In genomic region chr4:48046461-48046901, GRCm38 (mm10) we compare ENCODE assay signal across 8 mouse cellular contexts. TPM values are rescaled to one million over a fixed set of nuclear protein-coding genes. Genes with fewer than 3 reads are reported as not detected.
A peak's percentile ranks its signal among the peaks of the same experiment; 100 is the strongest.
DNase-seq lines count a peak whose midpoint lies in the region; ATAC-seq and TF ChIP-seq lines count a peak whose summit lies in the region.

No protein-coding gene starts in this region.

- TF ChIP-seq POLR2A in lung, adult 2 months (IDR thresholded peaks at IDR 0.05; ENCODE audit: borderline replicate concordance, extremely low read depth, low read depth, low read length) = no peak

- peak overlapping the region; percentile 98 for H3K4me2 ChIP-seq in forebrain, embryonic 15.5 days (replicated peaks)
- H3K4me2 ChIP-seq in kidney, embryonic 16.5 days (replicated peaks; ENCODE audit: low read depth, low read length) = peak overlapping the region; percentile 100

- no peak for TF ChIP-seq CTCF in lung, adult 2 months (IDR thresholded peaks at IDR 0.05; ENCODE audit: insufficient read depth, low read length)

- H3K27me3 ChIP-seq in forebrain, embryonic 15.5 days = peaks cover 38% of the 10 kb centered on the region
- H3K27me3 ChIP-seq in kidney, embryonic 16.5 days (ENCODE audit: insufficient read depth, low read length) = peaks cover 64% of the 10 kb centered on the region

- peak; percentile 47 for DNase-seq in lung, adult 2 months
- DNase-seq in lung, postnatal 36 days = no peak
- DNase-seq in adrenal gland, postnatal 10 days = peak; percentile 58
- peak; percentile 70 for DNase-seq in naive thymus-derived CD4-positive, alpha-beta T cell, adult 2 months (ENCODE audit: low read depth)
- DNase-seq in layer of hippocampus, postnatal 14 days (ENCODE audit: low spot score in 2 of 2) = no peak
- DNase-seq in layer of hippocampus, postnatal 36 days = no peak

- no peaks in the 10 kb centered on the region for H3K36me3 ChIP-seq in forebrain, embryonic 15.5 days
- H3K36me3 ChIP-seq in kidney, embryonic 16.5 days (ENCODE audit: insufficient read depth, low read length) = no peaks in the 10 kb centered on the region

- ATAC-seq in forebrain, embryonic 15.5 days (replicated peaks) = no peak
- no peak for ATAC-seq in kidney, embryonic 16.5 days (ENCODE audit: low FRiP score, low TSS enrichment)

- WGBS in lung, adult 2 months = under 1% methylated on average over 20 of the region's 20 CpGs
- under 1% methylated on average over 20 of the region's 20 CpGs for WGBS in forebrain, embryonic 15.5 days
- WGBS in kidney, embryonic 16.5 days = 0% methylated on average over 20 of the region's 20 CpGs

- peak overlapping the region; percentile 71 for H3K4me3 ChIP-seq in lung, adult 2 months (replicated peaks; ENCODE audit: extremely low read depth, low read depth, low read length)
- peak overlapping the region; percentile 86 for H3K4me3 ChIP-seq in forebrain, embryonic 15.5 days
- peak overlapping the region; percentile 67 for H3K4me3 ChIP-seq in kidney, embryonic 16.5 days (ENCODE audit: low read length)

- peak overlapping the region; percentile 92 for H3K27ac ChIP-seq in forebrain, embryonic 15.5 days (replicated peaks)
- H3K27ac ChIP-seq in kidney, embryonic 16.5 days (ENCODE audit: low read length) = no peak overlapping the region

- H3K4me1 ChIP-seq in lung, adult 2 months (ENCODE audit: control insufficient read depth, insufficient read depth, low read length) = peaks cover 9% of the 10 kb centered on the region; the same call in 1 of the 2 replicates
- H3K4me1 ChIP-seq in forebrain, embryonic 15.5 days = peaks cover 61% of the 10 kb centered on the region
- H3K4me1 ChIP-seq in kidney, embryonic 16.5 days (ENCODE audit: insufficient read depth, low read length) = peaks cover 40% of the 10 kb centered on the region

- H3K9me3 ChIP-seq in forebrain, embryonic 15.5 days = no peaks in the 10 kb centered on the region
- no peaks in the 10 kb centered on the region for H3K9me3 ChIP-seq in kidney, embryonic 16.5 days (ENCODE audit: low read length)

- peak overlapping the region; percentile 67 for H3K9ac ChIP-seq in forebrain, embryonic 15.5 days (replicated peaks)
- H3K9ac ChIP-seq in kidney, embryonic 16.5 days (replicated peaks; ENCODE audit: low read length) = peak overlapping the region; percentile 66

RNA-seq across cellular contexts. Expression of gene Nr4a3, which starts 1.5 kb away (rescaled TPM):
- polyA plus RNA-seq in lung, adult 2 months (2012; rRNA removed) = 2.4 and 10.3 TPM in 2 replicates
- total RNA-seq in adrenal gland, postnatal 10 days (2021) = 10 to 100 TPM; 28.0 to 54.2 TPM
- polyA plus RNA-seq in forebrain, embryonic 15.5 days (2015; fragmentation: Nextera tagmentation; extraction: Ambion mirVana) = 7.2 and 8.2 TPM in 2 replicates
- 0.10 TPM in 1 of 2 replicates, not detected in the other for polyA plus RNA-seq in kidney, embryonic 16.5 days (2015; fragmentation: Nextera tagmentation; extraction: Ambion mirVana)
- total RNA-seq in layer of hippocampus, postnatal 14 days (2021) = 10 to 100 TPM; 90.2 to 95.4 TPM
- total RNA-seq in layer of hippocampus, postnatal 36 days (2021) = 10 to 100 TPM; 61.9 to 74.0 TPM

Comparison
In these comparisons a context has a peak if more than half of its experiments do, and no peak if none do; other contexts are left out.
1. DNase-seq: peak in lung, adult 2 months (single experiment), adrenal gland, postnatal 10 days (single experiment) and naive thymus-derived CD4-positive, alpha-beta T cell, adult 2 months (single experiment); none in lung, postnatal 36 days (single experiment), layer of hippocampus, postnatal 14 days (0 of 2) and layer of hippocampus, postnatal 36 days (0 of 2).
2. Peak in every context shown above with its lines, with median percentiles within 50 percentile points of each other: H3K4me3 ChIP-seq.